Mouse (Mus musculus): Measurements from ENCODE around the gene Necab2.
A peak's percentile ranks its signal among the peaks of the same experiment; 100 is the strongest.

The Necab2 gene

DNA sequence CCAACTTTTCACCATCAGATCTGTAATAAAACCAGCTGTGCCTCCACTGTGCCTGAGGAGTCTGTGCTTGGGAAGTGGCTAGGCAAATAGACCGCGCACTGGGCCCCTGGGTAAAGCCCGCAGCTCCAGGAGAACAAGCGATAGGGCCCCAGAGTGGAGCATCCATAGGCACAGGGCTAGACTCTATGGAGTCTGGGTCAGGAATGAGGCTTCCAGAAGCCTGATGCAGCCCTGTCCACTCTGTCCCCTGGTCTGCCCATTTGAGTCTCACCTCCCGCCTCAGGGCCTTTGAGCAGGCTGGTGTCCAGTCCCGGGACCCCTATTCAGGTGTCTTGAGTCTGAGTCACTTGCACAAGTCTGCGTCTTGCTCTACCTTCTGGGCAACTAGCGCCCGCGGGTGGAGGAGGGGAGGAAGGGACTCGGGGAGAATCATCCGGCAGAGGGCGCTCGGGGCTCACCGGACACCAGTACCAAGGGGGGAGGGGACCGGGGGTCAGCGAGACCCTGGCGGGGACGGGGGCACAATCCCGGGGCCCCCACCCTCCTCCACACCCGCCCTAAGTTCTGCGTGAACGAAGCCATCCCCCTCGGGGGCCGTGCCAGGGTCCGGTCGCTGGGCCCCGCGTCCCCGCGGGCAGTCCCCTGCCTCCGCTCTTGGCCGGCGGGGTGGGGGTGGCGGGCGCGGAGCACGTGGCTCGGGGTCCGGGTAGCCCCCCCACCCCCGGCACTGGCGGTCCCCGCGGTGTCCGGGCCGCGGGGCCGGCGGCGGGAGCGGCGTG is at the start of gene Necab2:
Necab2 (plus strand) TSS at position 509 of the 779 bp plus-strand sequence.
- DNase-seq (ENCODE audit: low read depth, low spot score): peak; percentile 78

DNA sequence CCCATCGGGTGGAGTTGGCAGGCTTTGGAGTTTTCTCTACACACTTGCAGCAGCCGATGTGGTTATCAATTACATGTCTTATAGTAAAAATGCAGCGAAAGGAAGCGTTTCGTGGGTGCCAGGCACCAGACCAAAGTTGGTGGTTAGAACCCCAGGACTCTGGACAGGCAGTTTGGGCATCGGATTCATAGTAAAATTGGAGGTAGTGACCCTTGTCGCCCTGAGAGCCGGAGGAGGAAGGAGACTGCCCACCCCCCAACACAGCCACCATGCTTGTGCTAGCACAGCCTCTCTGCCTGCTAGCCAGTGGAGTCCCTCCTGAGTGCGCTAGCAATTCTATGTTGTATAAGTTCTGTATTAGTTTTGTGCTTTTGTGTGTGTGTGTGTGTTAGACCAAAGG is 48.0 kb upstream of the Necab2 start:
- no peak for DNase-seq (ENCODE audit: low read depth, low spot score)

DNA sequence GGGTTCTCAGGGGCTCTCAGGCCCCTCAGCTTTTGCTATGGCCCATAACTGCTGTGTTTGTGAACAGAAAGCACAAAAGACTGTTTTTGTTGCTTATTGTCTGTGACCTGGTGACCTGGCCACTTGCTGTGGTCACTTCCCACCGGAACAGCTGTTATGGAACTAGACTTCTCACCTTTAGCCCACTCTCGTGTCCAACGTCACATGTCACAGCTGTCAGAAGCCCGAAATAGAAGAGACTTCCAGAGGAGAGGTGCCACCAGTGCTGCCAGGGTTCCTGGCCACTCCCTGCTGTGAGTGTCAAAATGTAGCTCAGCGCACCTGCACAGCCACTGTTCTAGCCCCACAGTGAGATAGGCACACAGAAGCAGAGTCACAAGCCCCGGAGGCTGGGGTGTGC is 47.3 kb upstream of the Necab2 start:
- DNase-seq (ENCODE audit: low read depth, low spot score): no peak

DNA sequence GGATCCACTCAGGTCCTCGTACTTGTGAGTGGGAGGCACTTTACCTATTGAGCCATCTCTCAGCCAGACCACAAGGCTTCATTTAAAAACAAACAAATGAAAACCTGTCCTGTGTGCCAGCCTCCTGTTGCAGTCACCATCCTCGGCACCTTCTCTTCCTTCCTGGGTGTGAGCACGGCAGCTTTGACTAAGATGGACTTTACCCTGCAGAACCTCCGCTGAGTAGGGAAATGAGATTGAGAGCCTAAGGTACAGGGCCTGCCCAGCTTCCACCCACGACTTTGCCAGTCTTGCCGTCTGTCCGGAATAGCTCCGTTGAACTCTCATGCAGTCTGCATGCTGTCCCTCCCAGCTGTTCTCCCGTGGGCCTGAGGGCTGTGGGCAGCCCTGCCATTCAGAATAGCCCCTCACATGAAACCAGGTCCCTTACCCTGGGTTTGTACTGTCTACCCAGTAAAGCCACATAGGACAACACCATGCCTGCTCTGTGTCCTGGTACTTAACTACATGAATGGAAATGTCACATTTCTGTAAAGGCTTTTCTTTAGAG is 46.3 kb upstream of the Necab2 start:
- DNase-seq (ENCODE audit: low read depth, low spot score): no peak

DNA sequence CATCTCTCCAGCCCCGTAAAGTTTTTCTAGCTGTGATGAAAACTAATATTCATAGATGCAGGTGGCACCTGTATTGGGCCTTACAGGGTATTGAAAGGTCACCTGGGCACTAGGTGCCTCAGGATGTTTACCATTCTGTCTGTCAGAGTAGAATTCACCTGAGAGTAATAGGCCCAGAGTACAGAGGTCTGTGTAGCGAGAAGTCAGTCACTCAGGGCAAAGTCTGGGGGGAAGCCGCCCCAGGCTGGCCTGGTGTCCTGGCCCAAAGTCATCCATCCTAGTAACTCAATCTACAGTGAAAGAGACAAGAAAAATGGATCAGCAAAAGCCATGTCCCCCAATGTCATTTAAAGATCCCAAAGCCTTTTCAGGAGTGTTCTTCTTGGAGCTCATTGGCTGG is 45.6 kb upstream of the Necab2 start:
- DNase-seq (ENCODE audit: low read depth, low spot score): no peak

DNA sequence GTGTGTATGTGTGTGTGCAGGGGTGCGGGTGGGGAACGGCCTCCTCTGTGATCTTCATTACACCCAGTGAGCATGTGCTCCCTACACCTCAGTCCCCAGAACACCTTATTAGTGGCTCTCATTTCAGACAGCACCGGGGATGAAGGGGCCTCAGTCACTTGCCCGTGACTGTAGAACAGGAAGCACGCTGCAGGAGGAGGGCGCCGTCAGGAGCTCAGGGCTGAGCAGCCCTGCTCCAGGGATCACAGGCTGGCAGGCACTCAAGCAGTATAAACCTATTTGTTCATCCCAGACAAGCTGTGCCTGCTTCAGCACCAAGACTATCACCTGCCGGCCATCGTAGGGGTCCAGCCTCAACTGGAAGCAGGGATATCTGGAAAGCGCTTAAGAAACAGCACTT is 42.6 kb upstream of the Necab2 start:
- no peak for DNase-seq (ENCODE audit: low read depth, low spot score)

DNA sequence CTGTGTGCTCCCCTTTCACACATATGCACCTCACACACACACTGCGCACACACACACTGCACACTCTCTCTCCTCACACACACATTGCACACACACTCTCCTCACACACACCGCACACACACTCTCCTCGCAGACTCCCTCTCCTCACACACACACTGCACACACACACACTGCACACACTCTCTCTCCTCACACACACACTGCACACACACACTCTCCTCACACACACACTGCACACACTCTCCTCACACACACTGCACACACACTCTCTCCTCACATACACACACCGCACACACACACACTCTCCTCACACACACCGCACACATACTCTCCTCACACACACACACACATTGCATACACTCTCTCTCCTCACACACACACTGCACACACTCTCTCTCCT is 41.9 kb upstream of the Necab2 start:
- no peak for DNase-seq (ENCODE audit: low read depth, low spot score)

DNA sequence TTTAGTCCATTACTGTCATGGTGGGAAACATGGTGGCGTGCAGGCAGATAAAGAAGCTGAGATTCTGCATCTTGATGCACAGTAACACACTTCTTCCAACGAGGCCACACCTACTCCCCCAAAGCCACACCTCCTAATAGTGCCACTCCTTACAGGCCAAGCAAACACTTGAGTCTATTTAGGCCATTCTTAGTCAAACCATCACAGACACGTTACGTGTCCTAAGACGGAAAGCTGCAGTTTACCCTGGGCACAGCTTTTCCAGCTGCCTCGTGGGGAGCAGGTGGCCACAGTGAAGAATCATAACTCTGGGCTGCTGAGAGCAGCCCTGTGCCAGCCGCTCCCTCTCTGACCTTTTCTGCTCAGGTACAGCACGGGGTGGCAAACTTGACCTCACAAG is 38.2 kb upstream of the Necab2 start:
- no peak for DNase-seq (ENCODE audit: low read depth, low spot score)

DNA sequence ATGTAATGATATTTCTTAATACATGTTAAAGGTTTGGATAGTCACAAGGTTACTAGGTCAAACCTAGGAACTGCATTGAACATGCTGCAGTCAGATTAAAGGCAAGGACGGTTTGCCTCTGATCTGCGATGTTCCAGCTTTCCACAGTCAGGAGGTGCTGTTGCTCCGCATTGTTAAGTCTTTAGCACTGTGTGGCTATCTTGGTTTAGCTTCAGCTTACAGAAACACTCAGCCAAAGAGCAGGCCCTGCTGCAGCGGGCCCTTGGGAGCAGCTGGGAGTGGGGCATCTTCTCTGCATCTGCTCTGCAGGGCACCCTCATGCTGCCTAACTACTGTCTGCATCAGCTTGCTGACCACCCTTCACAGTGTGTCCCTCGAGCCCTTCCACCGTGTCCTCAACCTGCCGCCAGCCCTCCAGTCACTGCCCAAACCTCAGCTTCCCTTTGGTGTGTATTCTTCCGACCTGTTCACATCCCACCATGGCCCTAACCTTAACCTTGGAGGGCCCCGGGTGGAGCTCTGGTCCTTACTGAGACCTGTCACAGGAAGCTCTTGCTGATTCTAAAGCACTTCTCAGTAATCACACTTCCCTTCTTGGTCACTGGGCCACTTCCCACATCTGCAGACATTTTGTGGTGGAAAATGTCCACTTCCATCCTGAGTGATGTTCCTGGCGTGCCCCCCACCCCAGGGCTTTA is 34.3 kb upstream of the Necab2 start:
- no peak for DNase-seq (ENCODE audit: low read depth, low spot score)

DNA sequence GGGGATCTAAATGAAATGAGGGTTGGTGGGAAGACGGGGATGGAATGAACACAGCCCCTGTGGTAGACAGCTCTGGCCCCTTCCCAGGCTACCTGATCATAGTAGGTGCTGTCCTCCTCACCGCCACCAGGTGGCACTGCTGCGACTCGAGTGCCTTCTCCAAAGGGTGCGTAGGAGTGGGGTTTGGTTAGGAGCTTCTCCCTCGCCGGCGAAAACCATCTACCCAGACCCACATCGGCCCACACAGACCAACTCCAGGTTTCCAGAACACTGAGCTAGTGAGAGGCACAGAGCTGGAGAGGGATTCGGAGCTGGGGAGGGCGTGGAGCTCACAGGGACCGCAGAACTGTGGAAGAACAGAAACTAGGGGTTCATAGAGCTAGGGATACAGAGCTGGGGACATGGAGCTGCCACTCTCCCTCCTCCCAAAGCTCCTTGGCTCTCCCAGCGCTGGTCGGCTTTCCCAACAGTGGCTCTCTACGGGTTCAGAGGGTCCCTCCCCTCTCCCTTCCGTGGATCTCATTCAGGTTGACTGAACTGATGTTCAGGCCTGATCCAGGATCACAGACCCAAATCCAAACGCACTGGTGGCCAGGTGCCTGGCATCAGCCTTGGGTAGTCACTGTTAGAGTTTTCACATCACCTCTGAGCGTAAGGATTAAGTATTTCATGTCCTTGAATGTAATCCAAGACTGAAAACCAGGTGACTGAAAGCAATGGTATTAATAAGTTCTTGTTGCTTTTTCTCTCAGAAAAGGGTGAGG is 33.6 kb upstream of the Necab2 start:
- peak; percentile 73 for DNase-seq (ENCODE audit: low read depth, low spot score)

DNA sequence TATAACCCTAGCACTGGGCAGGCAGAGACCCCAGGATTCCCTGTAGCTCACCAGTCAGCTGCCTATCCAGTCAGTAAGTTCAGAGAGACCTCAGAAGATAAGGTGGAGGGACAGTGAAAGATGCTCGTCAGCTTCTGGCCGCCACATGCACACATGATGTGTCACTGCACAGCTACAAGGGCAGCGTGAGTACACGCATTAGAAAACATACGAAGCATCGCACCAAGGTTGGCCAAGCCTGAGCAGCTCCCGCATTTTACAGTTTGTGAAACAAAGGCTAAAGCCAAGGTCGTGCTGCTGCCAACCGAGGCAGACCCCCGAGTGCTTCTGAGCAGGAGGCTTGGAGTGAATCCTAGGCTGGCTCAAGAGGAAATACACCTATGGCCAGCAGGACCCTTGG is 32.9 kb upstream of the Necab2 start:
- DNase-seq (ENCODE audit: low read depth, low spot score): no peak

DNA sequence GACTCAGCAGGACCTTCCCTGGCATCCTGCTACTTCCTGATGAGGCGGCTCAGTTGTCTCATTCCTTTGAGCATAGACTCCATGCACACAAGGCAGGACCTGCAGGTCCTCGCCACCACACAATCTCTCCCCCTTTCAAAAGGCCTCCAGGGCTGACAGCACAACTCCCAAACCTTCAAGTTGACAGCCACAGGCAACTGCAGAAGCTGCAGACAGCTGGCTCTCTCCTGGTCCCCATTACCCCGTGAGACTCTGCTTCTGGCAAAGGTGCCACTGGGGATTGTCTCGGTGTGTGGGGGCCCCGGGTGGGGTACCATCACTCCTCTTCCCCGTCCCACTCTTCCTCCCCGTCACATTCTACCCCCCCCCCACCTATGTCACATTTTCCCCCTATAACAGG is 26.2 kb upstream of the Necab2 start:
- DNase-seq (ENCODE audit: low read depth, low spot score): no peak

DNA sequence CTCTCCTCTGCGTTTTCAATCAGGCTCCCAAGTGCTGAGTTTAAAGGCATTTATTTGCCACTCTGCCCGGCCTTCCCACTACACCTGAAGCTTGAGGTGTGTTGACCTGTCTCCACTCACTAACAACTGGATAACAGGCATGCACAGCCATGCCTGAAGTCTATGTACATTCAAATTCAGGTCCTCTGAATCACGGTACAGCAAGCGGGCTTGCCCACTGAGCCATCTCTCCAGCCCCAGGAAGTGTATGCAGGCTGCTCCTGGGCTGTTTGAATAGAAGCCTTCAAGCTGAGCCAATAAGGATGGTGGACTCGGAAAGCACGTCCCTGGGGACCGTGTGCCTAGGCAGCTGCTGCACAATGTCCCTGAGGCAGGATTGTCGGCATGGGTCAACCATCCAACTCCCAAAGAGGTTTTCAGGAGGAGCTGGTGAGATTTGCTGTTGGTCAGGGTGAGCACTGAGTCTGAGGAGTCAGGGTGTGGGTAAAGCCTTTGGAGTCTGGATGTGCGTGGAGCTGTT is 24.9 kb upstream of the Necab2 start:
- DNase-seq (ENCODE audit: low read depth, low spot score): no peak

DNA sequence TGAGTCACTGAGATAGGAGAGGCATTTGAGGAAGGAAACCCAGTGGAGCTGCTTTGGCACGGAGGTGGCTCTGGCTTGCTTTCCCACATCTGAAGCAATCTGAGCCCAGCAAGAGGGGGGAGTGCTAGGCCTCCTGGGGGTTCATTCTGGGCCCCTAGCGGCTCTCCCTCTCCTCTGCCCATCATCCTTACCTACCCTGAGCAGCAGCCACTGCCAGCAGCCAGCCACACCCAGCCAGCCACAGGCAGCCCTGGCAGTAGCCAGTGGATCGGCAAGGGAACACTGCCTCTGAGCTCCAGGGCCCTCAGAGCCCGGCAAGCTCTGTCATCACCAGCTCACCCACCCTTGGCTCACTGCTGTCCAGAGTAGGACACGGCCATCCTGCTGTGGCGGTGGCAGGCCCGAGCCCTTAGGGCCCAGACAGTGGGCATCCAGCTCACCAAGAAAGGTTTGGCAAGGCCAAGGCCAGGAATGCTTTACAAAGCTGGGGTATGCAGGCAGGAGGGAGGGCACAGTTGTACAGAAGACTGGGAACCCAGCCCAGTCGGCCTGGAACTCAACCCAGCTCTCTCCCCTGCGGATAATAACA is 24.3 kb upstream of the Necab2 start:
- no peak for DNase-seq (ENCODE audit: low read depth, low spot score)

DNA sequence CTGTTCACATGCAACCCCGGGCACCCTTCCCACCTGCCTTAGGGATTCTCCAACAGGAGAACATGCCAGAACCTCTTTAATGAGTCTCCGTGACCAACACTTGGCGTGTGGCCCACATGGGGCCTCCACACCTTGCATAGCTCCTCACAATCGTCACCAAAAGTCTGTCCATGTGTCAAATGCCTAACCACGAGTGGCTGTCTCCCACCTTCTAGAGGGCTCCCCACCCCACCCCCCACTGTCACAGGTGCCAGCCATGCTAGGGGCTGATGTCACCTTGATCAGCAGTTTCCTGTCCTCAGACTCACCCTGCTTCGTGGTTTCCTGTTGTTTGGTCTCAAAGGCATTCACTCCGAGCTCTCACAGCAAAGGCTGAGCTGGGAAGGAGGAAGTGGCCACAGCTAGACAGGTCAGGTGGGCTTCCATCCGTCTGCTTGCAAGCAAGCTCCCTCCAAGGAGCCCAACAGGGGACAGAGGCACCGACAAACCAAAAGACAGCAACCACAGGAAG is 22.8 kb upstream of the Necab2 start:
- DNase-seq (ENCODE audit: low read depth, low spot score): no peak

DNA sequence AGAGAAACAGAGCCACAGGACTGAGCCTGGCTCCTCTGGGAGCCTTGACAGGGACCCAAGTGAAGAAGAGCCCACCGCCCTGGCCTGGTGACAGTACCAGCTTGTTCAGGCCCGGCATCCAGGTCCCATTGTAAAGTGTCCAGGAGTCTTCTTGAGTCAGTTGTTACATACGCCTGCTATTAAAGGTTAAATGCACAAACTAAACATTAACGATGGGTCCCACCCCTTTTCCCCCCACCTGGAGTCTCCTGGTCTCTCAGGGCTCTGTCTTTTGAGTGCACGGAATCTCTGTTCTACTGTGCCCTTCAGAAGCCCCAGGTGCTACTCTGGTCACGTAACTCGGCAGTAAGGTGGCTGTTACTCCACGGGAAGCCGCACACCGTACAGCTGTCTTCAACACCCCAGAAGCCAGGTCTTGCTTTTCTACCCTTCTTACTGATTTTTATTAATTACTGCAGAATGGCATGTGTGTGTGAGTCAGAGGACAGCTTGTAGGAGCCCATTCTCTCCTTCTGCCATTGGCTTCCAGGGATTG is 22.3 kb upstream of the Necab2 start:
- no peak for DNase-seq (ENCODE audit: low read depth, low spot score)

DNA sequence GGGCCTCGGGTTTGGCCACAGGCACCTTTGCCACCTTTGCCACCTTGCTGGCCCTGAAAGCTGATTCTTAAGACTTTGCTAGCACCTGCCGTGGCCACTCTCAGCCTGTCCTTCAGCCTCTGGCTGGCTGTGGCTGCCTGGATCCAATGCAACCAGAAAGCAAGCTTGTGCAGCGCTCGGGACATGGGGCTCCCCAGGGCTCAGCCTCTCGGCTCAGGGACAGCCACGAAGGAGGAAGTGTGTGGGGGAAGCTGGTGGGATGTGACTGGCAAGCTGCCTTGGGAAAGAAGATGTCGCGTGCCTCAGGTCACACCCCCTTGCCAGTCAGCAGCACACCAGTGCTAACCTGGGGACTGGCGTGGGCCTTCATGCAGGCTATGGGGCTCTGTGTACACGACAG is 21.8 kb upstream of the Necab2 start:
- DNase-seq (ENCODE audit: low read depth, low spot score): no peak

DNA sequence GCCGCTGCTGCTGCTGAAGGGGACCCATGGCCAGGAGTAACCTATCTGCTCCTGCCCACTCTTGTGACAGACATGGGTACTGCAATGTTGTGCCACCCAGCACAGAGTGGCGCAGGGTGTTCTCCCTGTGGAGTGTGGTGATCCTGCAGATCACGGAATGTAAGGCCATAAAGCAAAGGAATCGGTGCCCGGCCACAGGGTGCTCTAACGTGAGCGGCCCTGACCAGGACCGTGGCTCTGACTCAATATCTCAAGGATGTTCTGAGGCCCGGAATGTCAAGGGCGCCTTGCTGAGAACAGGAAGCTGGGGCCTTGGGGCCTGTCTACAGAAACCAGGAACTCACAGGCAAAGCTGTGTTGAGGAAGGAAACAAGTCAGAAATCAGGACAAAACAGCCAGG is 21.0 kb upstream of the Necab2 start:
- no peak for DNase-seq (ENCODE audit: low read depth, low spot score)

DNA sequence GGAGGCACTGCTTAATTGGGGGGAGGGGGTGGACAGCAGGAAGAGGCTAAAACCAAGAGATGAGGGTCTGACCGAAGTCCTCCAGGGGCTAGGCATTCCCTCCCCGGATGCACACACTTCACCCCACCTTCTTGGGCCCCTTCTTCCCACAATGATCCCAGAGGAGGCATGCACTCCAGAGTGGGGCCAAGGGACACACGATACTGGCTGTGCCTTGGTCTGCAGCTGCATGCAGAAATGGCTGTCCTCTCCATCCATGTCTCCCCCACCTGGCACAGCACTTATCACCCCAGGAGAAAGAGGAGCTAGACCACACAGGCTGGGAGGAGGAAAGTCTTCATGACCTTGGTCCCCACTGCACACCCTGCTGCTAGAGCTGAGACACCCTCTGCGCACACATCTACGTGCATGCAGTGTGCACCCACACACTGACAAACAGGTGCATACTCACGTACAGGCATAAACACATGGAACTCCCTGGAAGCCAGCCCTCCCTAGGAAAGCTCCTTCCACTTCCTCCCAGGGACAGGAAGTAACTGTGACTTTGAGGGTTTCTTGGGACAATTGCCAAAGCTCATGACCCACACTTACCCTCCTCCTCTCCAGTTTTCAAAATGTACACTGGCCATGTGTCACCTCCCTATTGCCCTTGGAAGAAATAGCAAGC is 20.3 kb upstream of the Necab2 start:
- no peak for DNase-seq (ENCODE audit: low read depth, low spot score)

DNA sequence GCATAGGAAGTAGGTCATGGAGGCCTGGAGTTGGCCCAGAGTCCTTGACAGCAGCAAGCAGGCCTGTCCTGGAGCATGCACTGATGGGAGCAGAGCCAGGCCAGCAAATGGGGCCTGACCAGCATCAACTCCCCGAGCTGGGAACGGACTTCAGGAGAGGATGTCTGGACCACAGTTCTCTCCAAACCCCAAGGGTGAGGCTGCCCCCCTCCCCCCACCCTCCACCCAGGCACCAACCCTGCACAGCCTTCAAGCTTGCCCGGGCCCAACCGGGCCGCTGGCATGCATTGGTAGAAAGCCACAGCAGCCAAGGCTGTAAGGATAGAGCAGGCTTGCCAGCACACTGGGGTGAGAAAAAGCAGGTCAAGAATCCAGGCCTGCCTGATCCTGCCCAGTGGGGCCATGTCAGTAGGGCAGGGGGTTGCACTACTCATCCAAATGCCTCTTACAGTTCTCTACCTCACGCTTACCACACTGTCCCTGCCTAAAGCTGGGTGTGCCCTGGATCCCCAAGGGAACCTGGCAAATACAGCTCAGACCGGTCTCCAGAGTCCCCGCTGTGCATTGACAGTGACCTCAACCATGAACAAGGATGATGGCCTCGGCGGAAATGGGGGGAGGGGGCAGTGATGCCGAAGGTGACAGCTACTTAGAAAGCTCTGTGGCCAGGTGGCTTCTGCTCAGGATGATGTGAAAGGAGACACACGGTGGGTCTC is 18.7 kb upstream of the Necab2 start:
- DNase-seq (ENCODE audit: low read depth, low spot score): no peak
